ENCODE assay signal across 24 mouse cellular contexts in genomic region chr11:68032448-68032847, GRCm38 (mm10).
DNase-seq lines count a peak whose midpoint lies in the region; ATAC-seq and TF ChIP-seq lines count a peak whose summit lies in the region.
"Had no signal": no experiment of that assay in that cellular context is flagged by ENCODE, and none has a peak within 500 bp of the region (broad histone marks: within the 10 kb centered on the region; RNA-seq: fewer than 3 reads in every experiment).

No protein-coding gene starts in this region.

- H3K36me3 ChIP-seq in heart, embryonic 11.5 days (ENCODE audit: control insufficient read depth, insufficient read depth, low read length): no peaks in the 10 kb centered on the region
- H3K36me3 ChIP-seq in CH12.LX (replicated peaks in 1 of 2; ENCODE audit: control insufficient read depth in 1 of 2, insufficient read depth in 1 of 2, low read length in 1 of 2): peaks cover 0 to 45% of the 10 kb centered on the region in 2 experiments
- no peaks in the 10 kb centered on the region for H3K36me3 ChIP-seq in macrophage (ENCODE audit: inconsistent target)
- H3K36me3 ChIP-seq: embryonic facial prominence, embryonic 10.5 days; heart, embryonic 10.5 days; limb, embryonic 12.5 days; liver, embryonic 12.5 days; neural tube, embryonic 13.5 days; stomach, embryonic 15.5 days had no signal

- DNase-seq in heart, adult 11 months: peak; percentile 89
- DNase-seq in CH12.LX (ENCODE audit: extremely low read depth): no peak
- DNase-seq in brain, adult 2 months (ENCODE audit: low read depth, low spot score): peak; percentile 64
- no peak for DNase-seq in right cerebral cortex, postnatal 14 days
- no peak for DNase-seq in left cerebral cortex, postnatal 36 days (ENCODE audit: low spot score in 2 of 2)
- DNase-seq in ovary, postnatal 10 days (ENCODE audit: low spot score): no peak
- DNase-seq: cerebellum, adult 9-10 months; forebrain, postnatal 0 days; gastrocnemius, postnatal 36 days; kidney, adult 2 months; lung, adult 18-20 months; midbrain, embryonic 14.5 days; right cerebral cortex, postnatal 4 days; thymus, adult 2 months had no signal

- TF ChIP-seq RAD21 in CH12.LX (IDR thresholded peaks at IDR 0.05; ENCODE audit: low read depth, low read length): no peak

- H3K79me2 ChIP-seq in CH12.LX (replicated peaks; ENCODE audit: control insufficient read depth, extremely low read depth, insufficient read depth, poor library complexity, severe bottlenecking): no peaks in the 10 kb centered on the region
- no peaks in the 10 kb centered on the region for H3K79me2 ChIP-seq in macrophage (ENCODE audit: inconsistent target)

- no peak overlapping the region for H3K4me2 ChIP-seq in heart, embryonic 11.5 days
- no peak overlapping the region for H3K4me2 ChIP-seq in CH12.LX (ENCODE audit: insufficient read depth, low read depth, poor library complexity, severe bottlenecking)
- H3K4me2 ChIP-seq: limb, embryonic 12.5 days; liver, embryonic 12.5 days; neural tube, embryonic 13.5 days; stomach, embryonic 15.5 days had no signal

- no peaks in the 10 kb centered on the region for H3K9me3 ChIP-seq in heart, embryonic 11.5 days (replicated peaks; ENCODE audit: control insufficient read depth, low read length)
- no peaks in the 10 kb centered on the region for H3K9me3 ChIP-seq in CH12.LX (replicated peaks; ENCODE audit: low read length)
- H3K9me3 ChIP-seq: embryonic facial prominence, embryonic 10.5 days; heart, embryonic 10.5 days; limb, embryonic 12.5 days; liver, embryonic 12.5 days; neural tube, embryonic 13.5 days; stomach, embryonic 15.5 days had no signal

- H3K27ac ChIP-seq in heart, embryonic 11.5 days (ENCODE audit: low read depth, low read length): no peak overlapping the region
- no peak overlapping the region for H3K27ac ChIP-seq in CH12.LX (ENCODE audit: insufficient read depth, low read depth)
- H3K27ac ChIP-seq in macrophage: peak overlapping the region; percentile 2; the same call in 1 of the 2 replicates
- H3K27ac ChIP-seq: embryonic facial prominence, embryonic 10.5 days; heart, embryonic 10.5 days; hindbrain, postnatal 0 days; kidney, postnatal 0 days; limb, embryonic 12.5 days; liver, embryonic 12.5 days; neural tube, embryonic 13.5 days; stomach, embryonic 15.5 days had no signal

- H3K4me3 ChIP-seq in heart, embryonic 11.5 days (ENCODE audit: low read depth, low read length): no peak overlapping the region
- no peak overlapping the region for H3K4me3 ChIP-seq in CH12.LX (replicated peaks in 1 of 3; ENCODE audit: low read depth in 2 of 3, low read length in 2 of 3, poor library complexity in 1 of 3)
- H3K4me3 ChIP-seq in macrophage (ENCODE audit: inconsistent target): no peak overlapping the region
- H3K4me3 ChIP-seq: embryonic facial prominence, embryonic 10.5 days; heart, embryonic 10.5 days; limb, embryonic 12.5 days; liver, embryonic 12.5 days; neural tube, embryonic 13.5 days; stomach, embryonic 15.5 days had no signal

- TF ChIP-seq POLR2A in CH12.LX (IDR thresholded peaks at IDR 0.05; ENCODE audit: low read depth, low read length): no peak

- ATAC-seq in heart, embryonic 11.5 days (replicated peaks; ENCODE audit: insufficient number of reproducible peaks, low FRiP score, low TSS enrichment): no peak
- ATAC-seq: forebrain, postnatal 0 days; hindbrain, postnatal 0 days; liver, embryonic 12.5 days had no signal

- no peaks in the 10 kb centered on the region for H3K27me3 ChIP-seq in heart, embryonic 11.5 days (ENCODE audit: control insufficient read depth, insufficient read depth, low read length)
- no peaks in the 10 kb centered on the region for H3K27me3 ChIP-seq in CH12.LX (replicated peaks)
- H3K27me3 ChIP-seq: liver, embryonic 12.5 days; neural tube, embryonic 13.5 days; stomach, embryonic 15.5 days had no signal

- no peaks in the 10 kb centered on the region for H3K4me1 ChIP-seq in heart, embryonic 11.5 days (ENCODE audit: control insufficient read depth, insufficient read depth, low read length)
- H3K4me1 ChIP-seq in CH12.LX (ENCODE audit: control insufficient read depth in 1 of 2, insufficient read depth in 2 of 2): peaks cover 0 to 24% of the 10 kb centered on the region in 2 experiments; a peak in 2 of 4 replicates

- no peak overlapping the region for H3K9ac ChIP-seq in heart, embryonic 11.5 days (ENCODE audit: low read depth, low read length)
- no peak overlapping the region for H3K9ac ChIP-seq in CH12.LX (ENCODE audit: insufficient read depth, low read depth)
- H3K9ac ChIP-seq: forebrain, postnatal 0 days; limb, embryonic 12.5 days; liver, embryonic 12.5 days; neural tube, embryonic 13.5 days; stomach, embryonic 15.5 days had no signal

- dilution Hi-C loops in CH12.LX (cut with MboI; ENCODE audit: extremely low pct_ligation_motif_present, extremely low pct_unique_long_range_greater_than_20kb, low sequenced_read_pairs): no loop called here

- in situ Hi-C loops in CH12.LX (cut with MboI; ENCODE audit: low pct_ligation_motif_present, low pct_unique_long_range_greater_than_20kb, low sequenced_read_pairs): no loop called here

- 60% methylated on average over 2 of the region's 2 CpGs for WGBS in heart, embryonic 11.5 days (ENCODE audit: insufficient replicate concordance)
- 79% methylated on average over 2 of the region's 2 CpGs for WGBS in macrophage (ENCODE audit: missing documents)

- intact Hi-C loops in left cerebral cortex, postnatal 36 days (cut with DNase I): no loop called here

- no peak for TF ChIP-seq CTCF in CH12.LX (conservative IDR thresholded peaks at IDR 0.05 in 1 of 2, IDR thresholded peaks at IDR 0.05 in 1 of 2; ENCODE audit: low read depth in 2 of 2, low read length in 2 of 2)

- no peak for TF ChIP-seq EP300 in CH12.LX (IDR thresholded peaks at IDR 0.05; ENCODE audit: low read length)

TF ChIP-seq in CH12.LX, 34 proteins besides CTCF, POLR2A, EP300 and RAD21:
- TF ChIP-seq ELF1 (IDR thresholded peaks at IDR 0.05; ENCODE audit: low read depth, low read length) (no peak), MAFK (IDR thresholded peaks at IDR 0.05; ENCODE audit: insufficient replicate concordance, low read length) (0 out of 2 replicates have a peak, but pooled peaks have one; percentile 29)

Comparison
In these comparisons a context has a peak if more than half of its experiments do, and no peak if none do; other contexts are left out.
1. DNase-seq: peak in heart, adult 11 months (single experiment) and brain, adult 2 months (single experiment); none in CH12.LX (single experiment), right cerebral cortex, postnatal 14 days (single experiment), left cerebral cortex, postnatal 36 days (0 of 2) and ovary, postnatal 10 days (single experiment).